Mouse (Mus musculus): ENCODE data around the gene Slc25a47. TPM values are rescaled to one million over a fixed set of nuclear protein-coding genes. Genes with fewer than 3 reads are reported as not detected.

Gene Slc25a47
- polyA plus RNA-seq, 1 experiment from 2014 or later: 9.8 TPM

DNA sequence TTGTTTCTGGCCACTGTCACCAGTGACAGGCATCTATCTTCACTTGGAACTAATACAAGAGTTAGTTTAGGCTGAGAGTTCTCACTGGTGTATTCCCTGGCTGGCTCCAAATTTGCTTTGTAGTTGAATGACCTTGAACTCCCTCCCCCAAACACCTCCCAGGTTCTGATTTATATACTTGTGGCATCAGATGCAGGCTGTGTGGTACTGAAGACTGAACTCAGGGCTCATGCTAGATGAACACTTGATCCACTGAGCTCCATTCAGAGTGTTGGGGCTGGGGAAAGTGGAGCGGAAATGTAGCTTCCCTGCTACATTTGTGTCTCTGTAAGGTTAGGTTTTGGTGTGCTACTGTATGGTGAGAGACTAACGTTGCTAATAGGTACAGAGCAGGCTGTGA, 31.5 kb upstream of the Slc25a47 start:
- H3K4me1 ChIP-seq (ENCODE audit: control insufficient read depth, insufficient read depth, low read length): no peaks in the 10 kb centered on the region
- no peak overlapping the region for H3K4me3 ChIP-seq (ENCODE audit: low read depth, low read length)
- no peaks in the 10 kb centered on the region for H3K36me3 ChIP-seq (ENCODE audit: control insufficient read depth, insufficient read depth, low read length)
- 97% methylated on average over 2 of the region's 2 CpGs for WGBS
- no peak for DNase-seq (ENCODE audit: low spot score, missing footprints)
- H3K27ac ChIP-seq (ENCODE audit: low read depth, low read length): no peak overlapping the region
- no peaks in the 10 kb centered on the region for H3K27me3 ChIP-seq (ENCODE audit: control insufficient read depth, insufficient read depth, low read length)
- no peak for ATAC-seq (ENCODE audit: low FRiP score)
- no peak overlapping the region for H3K4me2 ChIP-seq
- no peak overlapping the region for H3K9ac ChIP-seq (ENCODE audit: low read length)
- no peaks in the 10 kb centered on the region for H3K9me3 ChIP-seq (ENCODE audit: control insufficient read depth, low read length)

DNA sequence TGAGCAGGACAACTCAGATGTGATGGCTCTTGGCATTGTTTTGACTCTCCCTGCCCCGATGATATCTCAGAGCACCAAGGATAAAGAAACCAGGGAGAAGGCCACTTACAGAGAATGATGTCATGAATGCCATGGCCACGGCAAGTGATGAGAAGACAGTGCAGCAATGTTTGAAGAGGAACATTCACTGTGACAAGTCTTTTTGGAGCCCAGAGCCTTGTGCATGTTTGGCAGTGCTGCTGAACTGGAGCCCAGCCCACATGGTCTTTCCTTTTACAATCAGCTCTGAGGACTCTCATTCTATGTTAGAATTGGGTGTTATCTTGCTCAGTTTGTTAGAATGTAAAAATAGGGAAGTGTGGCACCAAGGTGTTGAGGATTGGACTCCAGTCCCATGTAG, 27.4 kb upstream of the Slc25a47 start:
- Histone ChIP-seq H3K9ac (ENCODE audit: low read length) (no peak overlapping the region), H3K4me3 (ENCODE audit: low read depth, low read length) (no peak overlapping the region), H3K9me3 (ENCODE audit: control insufficient read depth, low read length) (no peaks in the 10 kb centered on the region), H3K4me1 (ENCODE audit: control insufficient read depth, insufficient read depth, low read length) (no peaks in the 10 kb centered on the region), H3K36me3 (ENCODE audit: control insufficient read depth, insufficient read depth, low read length) (0 out of 2 replicates have a peak, but pooled peaks cover 2% of the 10 kb centered on the region), H3K27me3 (ENCODE audit: control insufficient read depth, insufficient read depth, low read length) (no peaks in the 10 kb centered on the region), H3K27ac (ENCODE audit: low read depth, low read length) (no peak overlapping the region), H3K4me2 (no peak overlapping the region)
- whole genome bisulfite sequencing: 89% methylated on average over 2 of the region's 2 CpGs
- no peak for DNase-seq (ENCODE audit: low spot score, missing footprints)
- no peak for ATAC-seq (ENCODE audit: low FRiP score)

GRCm38 (mm10) chr12:108809771-108810170, 26.1 kb upstream of the Slc25a47 start:
- no peak for ATAC-seq (ENCODE audit: low FRiP score)
- no peak overlapping the region for H3K4me2 ChIP-seq

DNA sequence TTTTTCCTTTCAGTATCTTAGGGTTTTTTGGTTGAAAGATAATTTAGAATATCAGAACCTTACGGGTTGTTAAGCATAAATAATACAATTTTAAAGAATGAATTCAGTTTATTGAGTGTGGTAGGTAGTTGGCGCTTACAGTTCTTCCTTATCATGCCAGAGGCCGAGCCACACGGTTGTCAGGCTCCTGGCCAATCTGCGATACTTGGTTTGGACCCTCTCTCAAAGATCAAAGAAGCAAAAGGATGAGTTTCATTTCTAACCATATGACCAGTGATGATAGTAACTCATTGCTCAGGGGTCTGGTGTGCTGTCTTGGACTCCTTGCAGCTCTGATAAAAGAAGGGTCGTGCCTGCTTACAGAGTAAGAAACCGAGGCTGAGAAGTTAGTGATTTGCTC, 25.5 kb upstream of the Slc25a47 start:
- Histone ChIP-seq H3K4me3 (ENCODE audit: low read depth, low read length) (no peak overlapping the region), H3K27me3 (ENCODE audit: control insufficient read depth, insufficient read depth, low read length) (no peaks in the 10 kb centered on the region), H3K4me2 (no peak overlapping the region), H3K27ac (ENCODE audit: low read depth, low read length) (no peak overlapping the region), H3K4me1 (ENCODE audit: control insufficient read depth, insufficient read depth, low read length) (no peaks in the 10 kb centered on the region), H3K36me3 (ENCODE audit: control insufficient read depth, insufficient read depth, low read length) (0 out of 2 replicates have a peak, but pooled peaks cover 6% of the 10 kb centered on the region), H3K9me3 (ENCODE audit: control insufficient read depth, low read length) (no peaks in the 10 kb centered on the region), H3K9ac (ENCODE audit: low read length) (no peak overlapping the region)
- ATAC-seq (ENCODE audit: low FRiP score) (no peak), DNase-seq (ENCODE audit: low spot score, missing footprints) (no peak)
- 94% methylated on average over 7 of the region's 7 CpGs for WGBS

More at GRCm38 (mm10) chr12:108809771-108810170, 26.1 kb upstream of the Slc25a47 start:
- no peaks in the 10 kb centered on the region for H3K9me3 ChIP-seq (ENCODE audit: control insufficient read depth, low read length)
- WGBS: 82% methylated on average over 1 of the region's 1 CpGs
- DNase-seq (ENCODE audit: low spot score, missing footprints): no peak
- H3K27me3 ChIP-seq (ENCODE audit: control insufficient read depth, insufficient read depth, low read length): no peaks in the 10 kb centered on the region
- H3K9ac ChIP-seq (ENCODE audit: low read length): no peak overlapping the region
- 0 out of 2 replicates have a peak, but pooled peaks cover 4% of the 10 kb centered on the region for H3K36me3 ChIP-seq (ENCODE audit: control insufficient read depth, insufficient read depth, low read length)
- no peak overlapping the region for H3K4me3 ChIP-seq (ENCODE audit: low read depth, low read length)
- no peaks in the 10 kb centered on the region for H3K4me1 ChIP-seq (ENCODE audit: control insufficient read depth, insufficient read depth, low read length)
- H3K27ac ChIP-seq (ENCODE audit: low read depth, low read length): no peak overlapping the region

DNA sequence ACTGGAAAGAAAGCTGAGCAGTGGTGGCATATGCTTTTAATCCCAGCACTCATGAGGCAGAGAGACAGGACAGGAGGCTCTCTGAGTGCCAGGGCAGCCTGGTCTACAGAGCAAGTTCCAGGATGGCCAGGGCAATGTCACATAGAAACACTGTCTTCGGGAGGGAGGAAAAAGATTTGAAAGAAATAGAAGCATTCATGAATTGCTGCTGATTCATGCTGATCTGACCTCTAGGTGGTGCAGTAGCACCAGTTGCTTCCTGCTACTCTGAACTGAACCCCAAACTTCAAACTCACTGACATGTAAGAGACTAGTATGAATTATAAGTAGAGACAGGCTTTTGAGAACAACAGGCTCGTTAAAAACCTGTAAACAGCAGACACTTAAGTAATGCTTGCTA, 24.7 kb upstream of the Slc25a47 start:
- H3K9ac ChIP-seq (ENCODE audit: low read length): no peak overlapping the region
- H3K4me2 ChIP-seq: no peak overlapping the region
- no peak overlapping the region for H3K27ac ChIP-seq (ENCODE audit: low read depth, low read length)
- H3K9me3 ChIP-seq (ENCODE audit: control insufficient read depth, low read length): no peaks in the 10 kb centered on the region
- ATAC-seq (ENCODE audit: low FRiP score) (no peak), DNase-seq (ENCODE audit: low spot score, missing footprints) (no peak)
- H3K27me3 ChIP-seq (ENCODE audit: control insufficient read depth, insufficient read depth, low read length): no peaks in the 10 kb centered on the region
- H3K36me3 ChIP-seq (ENCODE audit: control insufficient read depth, insufficient read depth, low read length): 0 out of 2 replicates have a peak, but pooled peaks cover 7% of the 10 kb centered on the region
- 65% methylated on average over 2 of the region's 2 CpGs for WGBS
- no peak overlapping the region for H3K4me3 ChIP-seq (ENCODE audit: low read depth, low read length)
- H3K4me1 ChIP-seq (ENCODE audit: control insufficient read depth, insufficient read depth, low read length): no peaks in the 10 kb centered on the region

DNA sequence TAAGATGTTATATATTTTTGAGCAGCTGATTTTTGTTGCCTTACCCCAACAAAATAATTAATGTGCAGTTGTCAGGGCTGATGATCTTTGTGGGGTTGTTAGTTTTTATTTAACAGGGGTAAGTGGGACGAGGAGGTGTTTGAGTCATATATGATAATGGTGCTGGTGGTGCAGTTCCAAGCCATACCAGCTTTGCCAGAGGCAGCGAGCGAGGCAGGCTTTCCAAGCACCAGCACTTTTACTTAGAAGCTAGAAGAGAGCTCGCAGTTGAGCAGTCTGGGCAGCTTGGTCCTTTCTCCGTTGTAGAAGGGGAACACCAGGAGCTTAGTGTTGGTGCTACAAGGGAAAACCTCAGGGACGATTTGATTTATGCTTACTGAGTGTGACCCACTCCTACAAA, 23.4 kb upstream of the Slc25a47 start:
- ATAC-seq (ENCODE audit: low FRiP score) (no peak), DNase-seq (ENCODE audit: low spot score, missing footprints) (no peak)
- Histone ChIP-seq H3K27ac (ENCODE audit: low read depth, low read length) (no peak overlapping the region), H3K27me3 (ENCODE audit: control insufficient read depth, insufficient read depth, low read length) (no peaks in the 10 kb centered on the region), H3K9ac (ENCODE audit: low read length) (no peak overlapping the region), H3K4me3 (ENCODE audit: low read depth, low read length) (no peak overlapping the region), H3K36me3 (ENCODE audit: control insufficient read depth, insufficient read depth, low read length) (peaks cover 8% of the 10 kb centered on the region; the same call in 1 of the 2 replicates), H3K4me1 (ENCODE audit: control insufficient read depth, insufficient read depth, low read length) (no peaks in the 10 kb centered on the region), H3K9me3 (ENCODE audit: control insufficient read depth, low read length) (no peaks in the 10 kb centered on the region), H3K4me2 (no peak overlapping the region)
- 91% methylated on average over 6 of the region's 6 CpGs for WGBS

GRCm38 (mm10) chr12:108814470-108814869, 21.4 kb upstream of the Slc25a47 start:
- no peaks in the 10 kb centered on the region for H3K4me1 ChIP-seq (ENCODE audit: control insufficient read depth, insufficient read depth, low read length)
- no peak overlapping the region for H3K9ac ChIP-seq (ENCODE audit: low read length)
- H3K27me3 ChIP-seq (ENCODE audit: control insufficient read depth, insufficient read depth, low read length): no peaks in the 10 kb centered on the region
- H3K9me3 ChIP-seq (ENCODE audit: control insufficient read depth, low read length): no peaks in the 10 kb centered on the region
- no peak overlapping the region for H3K27ac ChIP-seq (ENCODE audit: low read depth, low read length)
- 93% methylated on average over 6 of the region's 6 CpGs for WGBS
- H3K36me3 ChIP-seq (ENCODE audit: control insufficient read depth, insufficient read depth, low read length): peaks cover 11% of the 10 kb centered on the region; the same call in 1 of the 2 replicates
- no peak for DNase-seq (ENCODE audit: low spot score, missing footprints)
- no peak for ATAC-seq (ENCODE audit: low FRiP score)
- H3K4me3 ChIP-seq (ENCODE audit: low read depth, low read length): no peak overlapping the region
- H3K4me2 ChIP-seq: no peak overlapping the region

- H3K4me3 ChIP-seq (ENCODE audit: low read depth, low read length): no peak overlapping the region
- DNase-seq (ENCODE audit: low spot score, missing footprints) (no peak), ATAC-seq (ENCODE audit: low FRiP score) (no peak)
- H3K9me3 ChIP-seq (ENCODE audit: control insufficient read depth, low read length): no peaks in the 10 kb centered on the region
- H3K27me3 ChIP-seq (ENCODE audit: control insufficient read depth, insufficient read depth, low read length): no peaks in the 10 kb centered on the region
- no peak overlapping the region for H3K9ac ChIP-seq (ENCODE audit: low read length)
- H3K4me2 ChIP-seq: no peak overlapping the region
- H3K27ac ChIP-seq (ENCODE audit: low read depth, low read length): no peak overlapping the region
- H3K4me1 ChIP-seq (ENCODE audit: control insufficient read depth, insufficient read depth, low read length): no peaks in the 10 kb centered on the region
- WGBS: 86% methylated on average over 11 of the region's 11 CpGs
- peaks cover 9% of the 10 kb centered on the region; the same call in 1 of the 2 replicates for H3K36me3 ChIP-seq (ENCODE audit: control insufficient read depth, insufficient read depth, low read length)
These were observed 19.3 kb upstream of the Slc25a47 start for GRCm38 (mm10) chr12:108816569-108816968.

DNA sequence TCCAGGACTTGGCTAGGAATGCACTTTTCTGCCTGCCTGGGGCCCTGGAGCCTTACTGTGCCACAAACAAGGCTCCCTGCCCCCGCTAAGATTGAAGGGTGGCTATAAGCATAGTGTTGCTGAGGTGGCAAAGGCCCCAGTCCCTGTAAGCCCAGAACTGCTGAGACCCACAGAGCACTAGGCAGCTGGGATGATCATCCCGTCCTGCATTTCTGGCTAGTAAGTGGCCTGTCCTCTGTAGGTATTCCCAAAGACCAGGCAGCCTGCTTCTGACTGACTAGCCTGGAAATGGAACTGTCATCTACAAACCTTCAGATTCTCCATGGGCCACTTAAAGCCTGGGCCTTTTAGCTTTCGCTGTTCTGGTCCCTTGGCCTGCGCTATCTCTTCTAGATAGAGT, 15.4 kb upstream of the Slc25a47 start:
- ATAC-seq (ENCODE audit: low FRiP score) (no peak), DNase-seq (ENCODE audit: low spot score, missing footprints) (no peak)
- Histone ChIP-seq H3K9ac (ENCODE audit: low read length) (no peak overlapping the region), H3K27me3 (ENCODE audit: control insufficient read depth, insufficient read depth, low read length) (no peaks in the 10 kb centered on the region), H3K36me3 (ENCODE audit: control insufficient read depth, insufficient read depth, low read length) (peaks cover 4% of the 10 kb centered on the region; the same call in 1 of the 2 replicates), H3K9me3 (ENCODE audit: control insufficient read depth, low read length) (no peaks in the 10 kb centered on the region), H3K27ac (ENCODE audit: low read depth, low read length) (no peak overlapping the region), H3K4me2 (no peak overlapping the region), H3K4me3 (ENCODE audit: low read depth, low read length) (no peak overlapping the region), H3K4me1 (ENCODE audit: control insufficient read depth, insufficient read depth, low read length) (no peaks in the 10 kb centered on the region)
- whole genome bisulfite sequencing: 84% methylated on average over 4 of the region's 4 CpGs

Data from midbrain, embryonic 11.5 days (tissue).